Mouse (Mus musculus) left cerebral cortex, postnatal 14 days (tissue): ENCODE data around the gene Wdr66. TPM values are rescaled to one million over a fixed set of nuclear protein-coding genes. Genes with fewer than 3 reads are reported as not detected.

Source experiments
- DNase-seq, 2 experiments: peaks; one replicate each; pipeline ENCODE4 v3.0.0; 2021 to 2022; ENCODE audit warnings: low spot score in 2 of 2, mixed read lengths in 1 of 2
- intact Hi-C: fragments of 180-260 bp; cut with DNase I; formaldehyde crosslinking; loops from one replicate; pipeline ENCODE4 v1.15.1; 2025
- total RNA-seq, 2 experiments: library from RNA; stranded (reverse); gene quantifications; 2 replicates each; pipeline ENCODE4 v1.2.3; 2021

Wdr66 gene
- total RNA-seq, 2 experiments from 2014 or later, result 6.6 to 8.9 TPM

GRCm38 (mm10) chr5:123266909-123267308, 15.0 kb downstream of the Wdr66 start:
- DNase-seq, result no peak
- intact Hi-C loops, result no loop called here

GRCm38 (mm10) chr5:123268477-123269474, 16.9 kb downstream of the Wdr66 start:
- intact Hi-C loops, result no loop called here
- DNase-seq, result no peak

DNA sequence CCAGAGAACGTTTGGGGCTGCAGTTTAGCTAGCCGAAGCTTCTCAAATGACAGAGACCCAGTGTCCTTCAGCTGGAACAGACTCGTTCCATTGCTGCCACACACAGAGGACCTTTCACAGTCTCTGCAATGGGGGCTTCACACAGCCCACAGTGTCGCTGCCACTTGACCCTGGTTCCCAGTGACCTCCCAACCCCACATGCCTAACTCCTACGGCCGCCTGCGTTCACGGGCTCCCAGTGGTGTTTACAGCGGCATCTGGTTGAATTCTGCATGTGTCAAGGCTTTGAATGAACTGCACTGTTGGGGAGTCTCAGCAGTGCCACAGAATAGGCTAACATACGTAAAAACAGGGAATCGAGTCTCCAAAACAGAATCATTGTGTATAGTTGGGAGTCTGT, 19.0 kb downstream of the Wdr66 start:
- intact Hi-C loops, result no loop called here
- no peak for DNase-seq

DNA sequence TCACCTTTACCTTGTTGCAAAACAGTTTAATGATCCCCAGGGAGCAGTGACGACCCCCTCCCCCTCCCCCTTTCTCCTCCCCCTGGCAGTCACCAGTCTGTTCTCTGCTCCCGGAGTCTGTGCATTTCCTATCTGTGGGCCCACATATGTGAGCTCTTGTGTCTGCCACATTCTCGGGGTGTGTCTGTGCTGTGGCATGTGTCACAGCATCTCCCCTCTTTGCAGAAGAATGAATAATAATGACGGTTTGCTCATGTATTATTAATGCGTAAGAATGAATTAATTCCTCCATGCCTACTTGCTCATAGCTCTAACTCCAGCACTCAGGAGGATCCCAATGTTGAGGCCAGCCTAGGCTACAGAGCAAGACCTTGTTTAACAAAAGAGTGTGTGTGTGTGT, 21.0 kb downstream of the Wdr66 start:
- intact Hi-C loops, result no loop called here

DNA sequence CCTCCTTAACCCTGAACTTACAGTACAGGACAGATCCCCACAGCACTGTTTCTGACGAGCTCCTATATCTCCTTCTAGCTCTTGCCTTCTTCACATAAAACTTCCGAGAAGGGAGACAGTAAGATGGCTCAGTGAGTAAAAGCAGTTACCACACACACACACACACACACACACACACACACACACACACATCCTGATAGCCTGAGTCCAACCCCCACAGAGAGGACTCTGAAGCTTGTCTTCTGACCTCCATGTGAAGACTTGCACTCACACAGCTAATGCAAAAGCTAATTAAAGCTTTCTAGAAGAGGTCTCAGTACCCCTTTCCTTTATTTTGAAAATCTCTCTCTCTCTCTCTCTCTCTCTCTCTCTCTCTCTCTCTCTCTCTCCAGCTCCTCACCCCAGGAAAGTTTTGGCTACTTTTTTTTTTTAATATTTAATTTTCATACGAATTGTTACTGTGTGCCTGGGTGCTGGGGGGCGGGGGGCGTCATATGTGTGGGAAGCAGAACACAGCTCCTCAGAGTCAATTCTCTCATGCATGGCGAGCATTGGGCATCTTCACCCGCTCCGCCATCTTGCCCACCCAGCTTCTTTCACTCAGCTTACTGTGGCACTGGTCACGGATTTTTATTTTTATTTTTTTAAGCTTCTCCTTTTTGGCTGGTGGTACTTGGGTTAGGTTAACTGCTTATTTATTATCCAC, 24.9 kb downstream of the Wdr66 start:
- no peak for DNase-seq
- intact Hi-C loops, result no loop called here

More for the DNA sequence above, 21.0 kb downstream of the Wdr66 start:
- DNase-seq, result no peak

DNA sequence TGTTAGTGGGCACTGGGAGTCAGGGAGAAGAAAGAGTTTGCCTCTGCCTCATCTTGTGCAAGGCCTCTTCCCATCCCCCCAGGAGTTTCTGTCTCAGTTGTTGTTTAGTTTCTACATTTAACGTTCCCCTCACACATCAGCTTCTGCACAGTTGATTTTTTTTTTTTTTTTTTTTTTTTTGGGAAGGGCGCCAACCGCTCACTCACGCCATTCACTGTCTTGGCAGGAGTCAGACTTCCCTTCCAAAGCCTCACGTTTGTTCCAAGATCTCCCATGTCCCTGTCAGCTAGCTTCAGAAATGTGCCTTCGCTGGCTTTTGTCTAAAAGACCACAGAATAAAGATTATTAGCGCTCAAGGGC, 25.4 kb downstream of the Wdr66 start:
- intact Hi-C loops, result no loop called here
- DNase-seq, result no peak

GRCm38 (mm10) chr5:123277704-123278103, 25.8 kb downstream of the Wdr66 start:
- intact Hi-C loops, result no loop called here
- no peak for DNase-seq

DNA sequence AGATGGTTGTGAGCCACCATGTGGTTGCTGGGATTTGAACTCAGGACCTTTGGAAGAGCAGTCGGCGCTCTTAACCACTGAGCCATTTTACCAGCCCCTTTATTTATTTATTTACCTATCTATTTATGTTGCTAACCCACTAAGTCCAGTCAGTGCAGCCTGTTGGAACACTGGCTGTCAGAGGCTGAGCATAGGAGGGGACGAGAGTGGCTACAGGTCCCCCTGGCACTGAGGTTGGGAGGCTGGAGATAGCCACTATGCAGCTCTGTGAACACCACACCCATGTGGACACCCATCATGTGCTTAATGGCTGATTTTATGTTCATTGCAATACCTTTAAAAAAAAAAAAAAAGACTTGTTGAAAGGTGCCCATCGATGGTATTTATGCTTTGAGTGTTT, 27.3 kb downstream of the Wdr66 start:
- no peak for DNase-seq

DNA sequence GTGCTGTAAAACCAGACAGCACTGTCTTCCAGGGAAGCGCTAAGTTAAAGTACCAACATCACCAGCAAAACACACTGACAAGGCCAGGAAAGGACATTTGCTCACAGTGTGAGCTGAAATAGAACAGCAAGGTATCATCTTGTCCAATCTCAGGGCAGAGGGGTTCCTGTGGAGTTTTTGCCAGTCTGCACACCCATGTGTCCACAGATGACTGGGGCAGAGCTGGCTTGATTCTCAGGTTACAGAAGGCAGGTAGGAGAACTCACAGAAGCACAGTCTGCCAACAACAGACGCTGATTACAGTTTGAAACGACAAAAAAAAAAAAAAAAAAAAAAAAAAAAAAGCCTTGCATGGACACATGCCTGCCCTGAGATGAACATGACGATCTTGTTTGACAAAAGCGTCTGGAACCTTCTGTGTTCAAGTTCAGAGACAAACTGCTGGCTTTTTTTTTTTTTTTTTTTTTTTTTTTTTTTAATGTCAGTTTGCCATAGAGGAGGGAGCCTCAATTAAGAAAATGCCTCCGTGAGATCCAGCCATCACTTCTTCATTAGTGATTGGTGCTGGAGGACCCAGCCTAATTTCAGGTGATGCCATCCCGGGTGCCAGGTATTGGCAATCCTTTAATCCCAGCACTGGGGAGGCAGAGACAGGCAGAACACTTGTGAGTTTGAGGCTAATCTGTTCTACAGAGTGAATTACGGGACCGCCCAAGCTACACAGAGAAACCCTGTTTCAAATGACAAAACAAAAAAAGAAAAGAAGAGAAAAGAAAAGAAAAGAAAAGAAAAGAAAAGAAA, 29.6 kb downstream of the Wdr66 start:
- intact Hi-C loops, result no loop called here
- DNase-seq, result no peak

More for the DNA sequence above, 27.3 kb downstream of the Wdr66 start:
- intact Hi-C loops, result no loop called here

- peak in 1 of 2 experiments; percentile 71 for DNase-seq
- intact Hi-C loops, result no loop called here
Observed at GRCm38 (mm10) chr5:123285174-123285573, 33.3 kb downstream of the Wdr66 start.

- intact Hi-C loops, result no loop called here
- no peak for DNase-seq
Observed at GRCm38 (mm10) chr5:123288079-123288478, 36.2 kb downstream of the Wdr66 start.

DNA sequence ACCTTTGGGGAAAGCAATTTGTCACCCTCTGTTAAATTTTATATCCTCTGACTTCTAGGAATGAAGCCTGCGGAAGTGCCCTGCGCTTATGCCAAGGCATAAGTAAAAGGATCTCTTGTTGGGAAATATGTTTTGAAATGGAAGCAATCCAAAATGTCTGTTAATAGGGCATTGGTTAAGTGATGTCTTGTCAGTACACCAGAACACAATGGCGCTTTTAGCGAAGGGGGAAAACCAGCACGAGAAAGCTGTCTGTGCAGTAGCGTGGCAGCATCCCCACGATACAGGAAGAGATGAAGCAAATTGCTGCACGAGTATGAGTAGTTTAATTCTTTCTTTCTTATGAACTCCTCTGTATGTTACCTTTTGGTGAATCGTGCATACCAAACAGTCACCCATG, 42.8 kb downstream of the Wdr66 start:
- DNase-seq, result no peak
- intact Hi-C loops, result no loop called here

DNA sequence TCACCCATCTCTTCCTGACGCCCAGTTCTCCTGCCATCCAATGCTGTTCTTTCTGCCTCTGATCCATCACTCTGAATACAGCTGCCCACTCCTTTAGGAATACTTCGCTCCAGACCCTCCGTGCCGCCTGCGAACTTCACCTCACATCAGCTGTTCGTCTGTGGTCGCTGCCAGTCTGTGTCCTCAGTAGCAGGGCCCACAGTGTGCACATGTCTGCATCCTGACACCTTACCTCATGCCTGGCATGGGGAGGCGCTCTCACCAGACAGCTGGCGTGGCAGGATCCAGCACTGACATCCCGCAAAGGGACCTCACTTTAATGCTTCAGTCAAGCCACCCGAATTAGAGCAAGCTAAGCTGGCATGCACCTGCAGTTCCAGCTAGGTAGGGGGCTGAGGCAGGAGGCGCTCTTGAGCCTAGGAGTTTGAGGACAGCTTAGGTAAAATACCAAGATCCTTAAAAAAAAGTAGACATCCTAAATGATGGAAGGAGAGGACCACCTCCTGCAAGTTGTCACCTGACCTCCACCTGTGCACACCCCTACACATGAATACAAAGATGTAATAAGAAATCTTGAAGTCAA, 44.4 kb downstream of the Wdr66 start:
- no peak for DNase-seq
- intact Hi-C loops, result no loop called here

GRCm38 (mm10) chr5:123296972-123297754, 45.3 kb downstream of the Wdr66 start:
- no peak for DNase-seq
- intact Hi-C loops, result no loop called here

DNA sequence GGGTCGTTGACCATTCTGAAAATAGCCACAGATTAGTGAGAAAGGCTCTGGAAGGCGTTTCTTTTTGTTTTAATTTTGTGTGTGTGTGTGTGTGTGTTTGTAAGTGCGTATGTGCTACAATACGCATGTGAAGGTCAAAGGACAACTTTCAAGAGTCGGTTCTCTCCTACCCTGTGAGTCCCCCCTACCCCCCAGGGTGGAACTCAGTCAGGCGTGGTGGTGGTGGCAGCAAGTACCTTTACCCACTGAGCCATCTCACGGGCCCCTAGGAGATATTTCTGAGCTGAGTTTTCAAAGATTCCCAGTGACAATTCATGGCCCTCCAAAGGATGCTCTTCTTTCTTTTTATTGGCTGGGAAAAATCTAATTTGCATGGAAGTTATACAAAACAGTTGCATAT, 45.9 kb downstream of the Wdr66 start:
- no peak for DNase-seq
- intact Hi-C loops, result no loop called here

- no peak for DNase-seq
- intact Hi-C loops, result no loop called here
Observed at GRCm38 (mm10) chr5:123298526-123298925, 46.6 kb downstream of the Wdr66 start.

GRCm38 (mm10) chr5:123300496-123301034, 48.7 kb downstream of the Wdr66 start:
- intact Hi-C loops, result no loop called here
- no peak for DNase-seq

DNA sequence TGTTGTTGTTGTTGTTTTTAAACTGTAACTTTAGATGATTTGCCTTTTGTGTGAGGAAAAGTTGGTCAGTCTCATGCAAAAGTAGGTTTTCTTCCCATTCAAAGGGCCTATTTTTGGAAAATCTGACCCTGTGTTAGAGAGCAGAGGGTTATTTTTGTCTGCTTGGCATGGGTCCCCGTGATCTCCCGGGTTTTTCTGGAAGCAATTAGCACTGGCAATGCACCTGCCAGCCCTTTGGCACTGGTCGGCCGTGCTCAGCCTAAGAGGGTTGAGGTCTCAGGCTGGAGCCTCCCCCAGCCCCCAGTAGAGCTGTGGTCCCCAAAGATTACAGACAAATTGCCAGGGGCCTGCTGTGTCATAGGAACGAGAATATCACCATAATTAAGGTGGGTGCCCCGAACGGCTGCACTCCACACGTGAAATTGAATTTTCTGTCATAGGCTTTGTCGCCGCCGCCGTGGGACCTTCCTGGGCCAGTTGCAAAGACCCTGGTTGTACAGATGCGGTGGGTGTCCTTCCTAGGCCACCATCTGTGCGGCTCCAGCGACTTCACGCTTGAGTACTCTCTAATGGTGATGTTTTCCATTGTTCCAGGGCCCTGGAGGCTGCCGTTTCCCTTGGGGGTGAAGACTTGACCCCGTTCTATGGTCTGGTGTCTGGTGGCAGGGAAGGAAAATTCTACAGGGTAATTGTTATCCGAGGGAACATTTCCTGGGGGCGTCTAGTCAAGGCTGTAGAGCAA, 50.0 kb downstream of the Wdr66 start:
- intact Hi-C loops, result no loop called here
- DNase-seq, result no peak
